Mouse (Mus musculus): ENCODE measurements around the gene Vmn1r198.

GRCm38 (mm10) chr13:22379518-22379917 is 29.4 kb downstream of the Vmn1r198 start, which contains the start of gene Vmn1r199:
- TF ChIP-seq CTCF (IDR thresholded peaks at IDR 0.05; ENCODE audit: insufficient read depth, low read depth, low read length), result no peak
- TF ChIP-seq POLR2A (IDR thresholded peaks at IDR 0.05; ENCODE audit: insufficient read depth, low read depth, low read length), result no peak

Measured in olfactory bulb, adult 2 months (tissue).